Mouse (Mus musculus) adrenal gland, postnatal 10 days (tissue): ENCODE data around the gene Gorasp1. TPM values are rescaled to one million over a fixed set of nuclear protein-coding genes. Genes with fewer than 3 reads are reported as not detected.

Source experiments
- DNase-seq: peaks from one replicate; pipeline ENCODE4 v3.0.0; 2021; ENCODE audit warnings: mixed read lengths
- total RNA-seq, 2 experiments: library from RNA; stranded (reverse); gene quantifications; 2 replicates each; pipeline ENCODE4 v1.2.3; 2021

Gorasp1 gene
- total RNA-seq, 2 experiments from 2014 or later, result 18.9 to 25.7 TPM

- peak; percentile 49 for DNase-seq
Observed at GRCm38 (mm10) chr9:119972582-119972981, 35.2 kb upstream of the Gorasp1 start.

- no peak for DNase-seq
Observed at GRCm38 (mm10) chr9:119972166-119972565, 34.8 kb upstream of the Gorasp1 start.

GRCm38 (mm10) chr9:119970763-119971656 lies 33.6 kb upstream of the Gorasp1 start:
- DNase-seq, result peak; percentile 61

- peak; percentile 82 for DNase-seq
Observed at GRCm38 (mm10) chr9:119970221-119970620, 32.9 kb upstream of the Gorasp1 start.

GRCm38 (mm10) chr9:119969811-119970210 lies 32.4 kb upstream of the Gorasp1 start:
- DNase-seq, result no peak

- DNase-seq, result peak; percentile 50
Observed at GRCm38 (mm10) chr9:119966221-119966910, 29.0 kb upstream of the Gorasp1 start.

GRCm38 (mm10) chr9:119965186-119965585 lies 27.8 kb upstream of the Gorasp1 start:
- DNase-seq, result no peak

GRCm38 (mm10) chr9:119964206-119964605 lies 26.8 kb upstream of the Gorasp1 start:
- no peak for DNase-seq

- peak; percentile 86 for DNase-seq
Observed at GRCm38 (mm10) chr9:119962987-119963667, 25.8 kb upstream of the Gorasp1 start.

- DNase-seq, result peak; percentile 48
Observed at GRCm38 (mm10) chr9:119962216-119962615, 24.9 kb upstream of the Gorasp1 start.

- DNase-seq, result peak; percentile 30
Observed at GRCm38 (mm10) chr9:119958835-119959234, 21.5 kb upstream of the Gorasp1 start.

GRCm38 (mm10) chr9:119951388-119951787 lies 14.0 kb upstream of the Gorasp1 start:
- DNase-seq, result no peak

GRCm38 (mm10) chr9:119950434-119950833 lies 13.1 kb upstream of the Gorasp1 start:
- no peak for DNase-seq

GRCm38 (mm10) chr9:119948804-119949203 lies 11.4 kb upstream of the Gorasp1 start:
- DNase-seq, result no peak

GRCm38 (mm10) chr9:119945173-119945900 lies 8.0 kb upstream of the Gorasp1 start:
- peak; percentile 41 for DNase-seq

- DNase-seq, result no peak
Observed at GRCm38 (mm10) chr9:119943326-119943725, 6.0 kb upstream of the Gorasp1 start.

GRCm38 (mm10) chr9:119941861-119942260 lies 4.5 kb upstream of the Gorasp1 start:
- no peak for DNase-seq

GRCm38 (mm10) chr9:119941407-119941806 lies 4.0 kb upstream of the Gorasp1 start:
- no peak for DNase-seq

- DNase-seq, result no peak
Observed at GRCm38 (mm10) chr9:119939646-119940045, 2.3 kb upstream of the Gorasp1 start.

- no peak for DNase-seq
Observed at GRCm38 (mm10) chr9:119938496-119938895, 1.1 kb upstream of the Gorasp1 start.

- no peak for DNase-seq
Observed at GRCm38 (mm10) chr9:119933675-119934074, 3.7 kb downstream of the Gorasp1 start.

- peak; percentile 56 for DNase-seq
Observed at GRCm38 (mm10) chr9:119932358-119932757, 5.0 kb downstream of the Gorasp1 start.
